Mouse (Mus musculus) kidney, embryonic 14.5 days (tissue): ENCODE data around the gene Ghrl. TPM values are rescaled to one million over a fixed set of nuclear protein-coding genes. Genes with fewer than 3 reads are reported as not detected.
A peak's percentile ranks its signal among the peaks of the same experiment; 100 is the strongest.
"Not testable (repeated sequence)": the region's sequence is repeated elsewhere in the genome, so short reads cannot be mapped to it uniquely, and the experiment has no call there.

Source experiments
- ATAC-seq: fragments of 200-750 bp; cut with Nextera tagmentation; 2 replicates; pipeline ENCODE4 v1.8.0; 2017; ENCODE audit warnings: moderate number of reproducible peaks, mild to moderate bottlenecking, moderate TSS enrichment, moderate library complexity; ENCODE audit not compliant: low FRiP score, low TSS enrichment
- H3K27ac ChIP-seq: fragments of 300-500 bp; sonication (generic); 2 replicates; pipeline ENCODE4 v1.5.1; 2014; ENCODE audit warnings: low read depth, mild to moderate bottlenecking, low read length, moderate library complexity, mixed read lengths
- H3K27me3 ChIP-seq: fragments of 300-500 bp; sonication (generic); 2 replicates; pipeline ENCODE4 v1.6.1; 2014; ENCODE audit warnings: mild to moderate bottlenecking, low read length; ENCODE audit not compliant: control insufficient read depth, insufficient read depth
- H3K36me3 ChIP-seq: fragments of 300-500 bp; sonication (generic); 2 replicates; pipeline ENCODE4 v1.6.1; 2014; ENCODE audit warnings: low read length, mixed read lengths; ENCODE audit not compliant: control insufficient read depth, insufficient read depth
- H3K4me1 ChIP-seq: fragments of 300-500 bp; sonication (generic); 2 replicates; pipeline ENCODE4 v1.6.1; 2014; ENCODE audit warnings: low read length, mixed read lengths; ENCODE audit not compliant: control insufficient read depth, insufficient read depth
- H3K4me2 ChIP-seq: fragments of 300-500 bp; sonication (generic); replicated peaks from 2 replicates; pipeline ENCODE4 v1.6.1; 2014; ENCODE audit warnings: low read depth, mild to moderate bottlenecking, low read length
- H3K4me3 ChIP-seq: fragments of 300-500 bp; sonication (generic); 2 replicates; pipeline ENCODE4 v1.5.1; 2014; ENCODE audit warnings: mild to moderate bottlenecking, low read length
- H3K9ac ChIP-seq: fragments of 300-500 bp; sonication (generic); 2 replicates; pipeline ENCODE4 v1.6.1; 2014; ENCODE audit warnings: low read depth, mild to moderate bottlenecking, low read length, moderate library complexity
- H3K9me3 ChIP-seq: fragments of 300-500 bp; sonication (generic); 2 replicates; pipeline ENCODE4 v1.6.1; 2016; ENCODE audit warnings: low read length; ENCODE audit not compliant: control insufficient read depth
- WGBS: fragments of 180-500 bp; shearing (Covaris S2); extraction: QIAGEN DNeasy Blood & Tissue Kit; methylation state at CpG from one replicate; pipeline ENCODE4 v1.1.7; 2014; 5-methylcytosine and 5-hydroxymethylcytosine counted together
- polyA plus RNA-seq: library from polyadenylated mRNA; unstranded; fragments of >200 nt; fragmentation: Nextera tagmentation; extraction: Ambion mirVana; gene quantifications from 2 replicates; pipeline ENCODE4 v1.2.1, GENCODE M21; 2014

Gene Ghrl
- polyA plus RNA-seq, 1 experiment from 2014 or later = 0.60 TPM

DNA sequence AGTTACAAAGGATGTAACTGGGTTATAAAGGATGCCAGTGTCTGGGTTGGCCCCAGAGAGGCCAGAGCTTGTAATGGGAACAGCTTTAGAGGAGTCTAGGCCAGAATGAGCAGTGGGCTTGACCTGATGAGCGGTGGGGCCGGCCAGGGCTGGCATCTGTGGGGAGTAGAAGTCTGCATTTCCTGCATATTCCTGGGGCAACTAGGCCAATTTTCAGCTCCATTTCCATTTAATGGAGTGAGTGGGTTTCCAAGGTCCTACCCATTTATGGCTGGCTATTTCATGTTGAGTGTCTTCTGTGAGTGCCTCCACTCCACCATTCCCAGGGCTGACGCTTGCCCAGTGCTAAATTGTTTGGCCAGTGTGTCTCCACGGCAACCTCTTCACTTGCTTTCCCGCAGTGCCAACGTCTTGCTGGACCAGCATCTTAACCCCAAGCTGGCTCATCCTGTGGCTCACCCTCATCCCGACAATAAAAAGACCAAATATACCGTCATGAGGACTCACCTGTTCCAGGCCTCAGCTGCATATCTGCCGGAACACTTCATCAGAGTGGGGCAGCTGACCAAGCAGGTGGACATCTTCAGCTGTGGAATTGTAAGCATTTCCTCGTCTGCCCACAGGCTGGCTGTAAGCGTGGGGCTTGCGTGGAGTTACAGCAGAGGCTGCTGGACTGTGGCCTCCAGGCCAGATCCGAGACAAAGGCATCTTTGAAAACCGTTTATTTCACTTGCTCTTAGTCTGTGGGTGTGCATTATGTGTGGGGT, 41.3 kb downstream of the Ghrl start:
- H3K9me3 ChIP-seq = no peaks in the 10 kb centered on the region
- no peak overlapping the region for H3K9ac ChIP-seq
- no peak for ATAC-seq
- no peaks in the 10 kb centered on the region for H3K27me3 ChIP-seq
- H3K4me2 ChIP-seq = no peak overlapping the region
- 82% methylated on average over 14 of the region's 14 CpGs for WGBS
- no peak overlapping the region for H3K27ac ChIP-seq
- no peaks in the 10 kb centered on the region for H3K36me3 ChIP-seq
- H3K4me1 ChIP-seq = 0 out of 2 replicates have a peak, but pooled peaks cover 6% of the 10 kb centered on the region
- H3K4me3 ChIP-seq = no peak overlapping the region

DNA sequence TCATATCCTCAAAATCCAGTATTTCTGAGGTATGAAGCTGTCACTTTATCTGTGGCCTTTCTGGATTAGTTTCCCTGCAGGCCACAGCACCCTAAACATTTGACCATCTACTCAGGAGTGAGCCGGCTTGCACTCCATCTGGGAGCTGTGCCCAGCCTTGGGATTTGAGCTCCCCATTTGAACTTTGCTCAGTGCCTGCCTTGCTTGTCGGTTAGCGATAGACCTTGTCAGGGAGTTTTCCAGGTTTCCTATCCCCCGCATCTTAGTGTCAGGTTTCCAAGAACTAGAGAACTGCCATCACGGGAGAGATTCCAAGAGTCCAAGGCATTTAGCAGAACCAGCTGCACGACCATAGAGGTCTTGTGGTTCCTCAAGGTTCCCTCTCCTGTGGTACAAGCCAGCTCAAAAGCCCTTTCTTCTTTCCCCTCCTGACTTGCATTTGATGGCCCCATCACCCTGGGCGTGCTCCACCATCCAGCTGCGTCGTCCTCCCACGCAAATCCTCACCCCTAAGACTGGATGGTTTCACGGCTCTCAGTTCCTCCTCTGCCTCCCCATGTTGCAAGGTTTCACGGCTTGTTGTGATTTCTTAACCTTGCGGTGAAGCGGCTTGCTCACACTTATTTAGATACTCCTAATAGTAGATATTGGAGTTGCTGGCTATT, 42.5 kb downstream of the Ghrl start:
- Histone ChIP-seq H3K4me1 (0 out of 2 replicates have a peak, but pooled peaks cover 6% of the 10 kb centered on the region), H3K4me3 (no peak overlapping the region), H3K9ac (no peak overlapping the region), H3K4me2 (no peak overlapping the region), H3K9me3 (no peaks in the 10 kb centered on the region), H3K36me3 (no peaks in the 10 kb centered on the region), H3K27me3 (no peaks in the 10 kb centered on the region), H3K27ac (no peak overlapping the region)
- 25% methylated on average over 14 of the region's 14 CpGs for WGBS
- no peak for ATAC-seq

DNA sequence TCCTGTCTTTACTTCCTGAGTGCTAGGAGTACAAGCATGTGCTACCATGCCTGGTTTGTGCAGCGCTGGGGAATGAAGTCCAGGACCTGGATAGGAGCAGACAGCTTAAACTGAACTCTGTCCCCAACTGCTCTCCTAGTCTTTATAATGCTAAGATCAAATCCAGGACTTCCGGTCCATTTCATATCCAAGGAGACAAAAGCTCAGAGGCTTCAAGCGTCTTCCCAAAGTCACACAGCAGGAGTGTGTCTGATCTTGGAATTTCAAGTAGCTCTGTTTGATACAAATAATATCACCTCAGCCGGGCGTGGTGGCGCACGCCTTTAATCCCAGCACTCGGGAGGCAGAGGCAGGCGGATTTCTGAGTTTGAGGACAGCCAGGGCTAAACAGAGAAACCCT, 43.7 kb downstream of the Ghrl start:
- Histone ChIP-seq H3K4me1 (0 out of 2 replicates have a peak, but pooled peaks cover 6% of the 10 kb centered on the region), H3K36me3 (no peaks in the 10 kb centered on the region), H3K4me3 (no peak overlapping the region), H3K4me2 (no peak overlapping the region), H3K27ac (no peak overlapping the region), H3K9ac (no peak overlapping the region), H3K27me3 (no peaks in the 10 kb centered on the region), H3K9me3 (no peaks in the 10 kb centered on the region)
- WGBS = 94% methylated on average over 9 of the region's 9 CpGs
- no peak for ATAC-seq

DNA sequence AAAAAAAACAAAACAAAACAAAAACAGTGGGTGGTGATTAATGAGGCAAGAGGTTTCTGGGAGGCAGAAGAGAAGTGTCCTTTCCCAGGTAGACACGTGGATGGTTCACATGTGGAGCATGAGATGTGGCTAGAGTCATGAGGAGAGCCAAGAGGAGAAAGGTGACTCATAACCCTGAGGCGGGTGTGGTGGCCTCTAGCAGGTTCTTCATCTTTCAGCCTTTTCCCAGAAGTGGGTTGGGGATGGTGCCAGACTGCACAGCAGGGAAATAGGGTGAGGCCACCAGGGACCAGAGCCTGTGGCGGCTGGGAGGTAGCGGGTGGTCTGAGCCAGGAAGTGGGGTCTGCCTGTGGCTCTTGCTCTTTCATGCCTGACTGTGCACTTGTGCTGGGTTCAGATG, 44.4 kb downstream of the Ghrl start:
- H3K4me2 ChIP-seq = no peak overlapping the region
- H3K4me1 ChIP-seq = 0 out of 2 replicates have a peak, but pooled peaks cover 6% of the 10 kb centered on the region
- H3K36me3 ChIP-seq = no peaks in the 10 kb centered on the region
- no peak overlapping the region for H3K27ac ChIP-seq
- H3K9me3 ChIP-seq = no peaks in the 10 kb centered on the region
- no peaks in the 10 kb centered on the region for H3K27me3 ChIP-seq
- WGBS = 85% methylated on average over 4 of the region's 4 CpGs
- H3K9ac ChIP-seq = no peak overlapping the region
- no peak overlapping the region for H3K4me3 ChIP-seq
- ATAC-seq = no peak

DNA sequence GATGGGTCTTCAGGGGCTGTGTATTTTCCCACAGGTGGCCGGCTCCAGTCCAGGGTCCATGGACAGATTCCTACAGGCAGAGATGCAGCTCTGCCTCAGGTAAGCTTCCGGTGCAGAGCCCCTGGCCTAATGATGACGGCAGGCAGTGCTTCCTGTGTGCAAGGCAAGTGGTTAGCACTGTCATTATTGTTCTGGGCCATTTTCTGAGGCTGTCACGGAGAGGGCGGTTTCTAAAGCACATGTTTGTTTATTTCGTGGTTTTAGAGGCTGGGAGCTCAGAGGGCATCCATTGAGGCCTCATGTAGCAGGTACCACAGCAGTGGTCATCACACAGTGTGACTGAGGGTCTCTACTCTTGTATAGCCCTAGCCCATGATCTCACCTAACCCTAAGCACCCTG, 46.7 kb downstream of the Ghrl start:
- Histone ChIP-seq H3K9ac (no peak overlapping the region), H3K36me3 (no peaks in the 10 kb centered on the region), H3K4me3 (no peak overlapping the region), H3K4me1 (peaks cover 13% of the 10 kb centered on the region; the same call in 1 of the 2 replicates), H3K4me2 (no peak overlapping the region), H3K27me3 (no peaks in the 10 kb centered on the region), H3K9me3 (no peaks in the 10 kb centered on the region), H3K27ac (no peak overlapping the region)
- ATAC-seq = no peak
- WGBS = 79% methylated on average over 6 of the region's 6 CpGs

DNA sequence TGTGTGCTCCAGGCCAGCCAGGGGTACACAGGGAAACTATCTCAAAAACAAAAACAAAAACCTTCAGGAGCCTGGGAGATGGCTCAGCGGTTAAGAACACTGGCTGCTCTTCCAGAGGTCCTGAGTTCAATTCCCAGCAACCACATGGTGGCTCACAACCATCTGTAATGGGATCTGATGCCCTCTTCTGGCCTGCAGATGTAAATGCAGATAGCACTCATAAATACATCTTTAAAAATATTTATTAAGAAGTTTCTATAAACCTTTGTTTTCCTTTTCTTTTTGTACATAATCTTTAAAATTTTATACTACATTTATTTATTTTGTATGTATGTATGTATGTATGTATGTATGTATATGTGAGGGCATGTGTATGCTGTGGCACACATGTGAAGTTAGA, 47.7 kb downstream of the Ghrl start:
- not testable (repeated sequence) for H3K36me3 ChIP-seq, H3K4me3 ChIP-seq, H3K9me3 ChIP-seq, H3K27ac ChIP-seq, ATAC-seq, H3K9ac ChIP-seq, H3K4me1 ChIP-seq, H3K27me3 ChIP-seq, H3K4me2 ChIP-seq
- WGBS = 86% methylated on average over 1 of the region's 1 CpGs

DNA sequence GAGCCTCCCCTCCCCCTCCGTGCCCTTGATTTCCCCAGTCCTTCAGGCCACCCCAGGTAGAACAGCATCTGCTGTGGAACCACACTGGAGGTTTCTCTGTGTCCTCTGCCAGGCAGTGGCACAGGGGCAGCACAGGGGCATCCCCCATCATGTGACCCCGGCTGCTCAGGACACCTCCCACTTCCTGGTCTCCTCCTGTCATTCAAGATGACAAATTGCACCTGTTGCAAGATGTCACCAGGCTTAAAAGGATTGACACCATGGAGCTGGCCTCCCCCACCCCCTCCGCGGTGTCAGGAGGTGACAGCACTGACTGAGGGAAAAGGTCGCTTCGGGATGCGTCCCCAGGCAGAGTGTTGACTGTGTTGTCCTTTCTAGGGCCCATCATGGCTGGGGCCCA, 49.9 kb downstream of the Ghrl start:
- no peak for ATAC-seq
- Histone ChIP-seq H3K36me3 (no peaks in the 10 kb centered on the region), H3K4me1 (peaks cover 7% of the 10 kb centered on the region; the same call in 1 of the 2 replicates), H3K27me3 (no peaks in the 10 kb centered on the region), H3K9me3 (no peaks in the 10 kb centered on the region), H3K27ac (no peak overlapping the region), H3K4me2 (no peak overlapping the region), H3K4me3 (no peak overlapping the region), H3K9ac (no peak overlapping the region)
- 63% methylated on average over 7 of the region's 7 CpGs for WGBS

DNA sequence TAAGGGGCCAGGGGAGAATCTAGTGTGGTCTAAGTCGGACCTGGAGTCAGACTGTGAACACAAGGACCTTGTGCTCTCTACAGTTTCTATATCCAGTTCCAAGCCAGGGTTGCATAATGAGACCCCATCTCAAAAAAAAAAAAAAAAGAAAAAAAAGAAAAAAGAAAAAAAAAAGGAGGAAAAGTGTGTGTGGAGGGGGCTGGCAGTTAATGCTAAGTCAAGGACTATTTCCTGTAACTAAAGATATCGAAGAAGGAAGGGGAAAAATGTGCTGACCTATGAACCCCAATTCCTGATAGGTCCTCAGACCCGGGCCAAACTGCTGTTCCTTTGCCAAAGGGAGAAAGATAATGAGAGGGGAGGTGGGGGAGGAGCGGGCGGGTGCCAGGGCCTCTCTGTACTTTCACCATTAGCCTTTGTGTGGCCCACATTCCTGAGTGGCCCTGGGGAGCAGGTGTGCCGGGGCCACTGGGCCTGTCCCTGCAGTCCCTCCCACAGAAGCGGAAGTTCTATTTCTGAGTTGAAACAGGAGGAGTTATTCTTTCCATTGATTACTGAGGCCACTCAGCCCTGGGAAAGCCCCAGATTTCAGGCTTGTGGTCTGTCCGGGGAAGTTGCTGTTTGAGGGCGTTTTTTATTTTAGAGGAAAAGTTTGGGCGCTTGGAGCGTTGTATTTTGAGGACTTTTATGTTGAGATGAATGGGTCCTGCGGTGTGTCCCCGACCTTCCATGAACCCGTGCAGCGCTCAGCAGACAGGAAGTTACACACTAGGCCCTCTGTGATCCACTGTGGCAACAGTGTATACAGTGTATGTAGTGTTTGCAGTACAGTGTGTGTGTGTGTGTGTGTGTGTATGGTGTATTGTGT, 51.2 kb downstream of the Ghrl start:
- H3K4me3 ChIP-seq = no peak overlapping the region
- no peaks in the 10 kb centered on the region for H3K27me3 ChIP-seq
- H3K36me3 ChIP-seq = no peaks in the 10 kb centered on the region
- peak; percentile 48; the same call in 1 of the 2 replicates for ATAC-seq
- H3K9ac ChIP-seq = no peak overlapping the region
- H3K9me3 ChIP-seq = no peaks in the 10 kb centered on the region
- WGBS = 38% methylated on average over 15 of the region's 15 CpGs
- peak overlapping the region; percentile 69; the same call in 1 of the 2 replicates for H3K27ac ChIP-seq
- peaks cover 7% of the 10 kb centered on the region; the same call in 1 of the 2 replicates for H3K4me1 ChIP-seq
- no peak overlapping the region for H3K4me2 ChIP-seq
